Mouse (Mus musculus) lung, embryonic 14.5 days (tissue): Measurements from ENCODE around the gene Aqr. TPM values are rescaled to one million over a fixed set of nuclear protein-coding genes. Genes with fewer than 3 reads are reported as not detected.

ENCODE experiments used
- ATAC-seq: fragments of 200-750 bp; cut with Nextera tagmentation; 2 replicates; pipeline ENCODE4 v1.8.0; 2017; ENCODE audit warnings: mild to moderate bottlenecking, moderate TSS enrichment, moderate library complexity; ENCODE audit not compliant: insufficient read depth
- DNase-seq: peaks from one replicate; pipeline ENCODE4 v3.0.0-alpha.2; 2015
- H3K27ac ChIP-seq: fragments of 300-500 bp; sonication (generic); 2 replicates; pipeline ENCODE4 v1.5.1; 2014; ENCODE audit warnings: low read depth, mild to moderate bottlenecking, moderate library complexity
- H3K27me3 ChIP-seq: fragments of 300-500 bp; sonication (generic); 2 replicates; pipeline ENCODE4 v1.6.1; 2014; ENCODE audit warnings: low read length, control low read depth; ENCODE audit not compliant: insufficient read depth
- H3K36me3 ChIP-seq: fragments of 300-500 bp; sonication (generic); 2 replicates; pipeline ENCODE4 v1.6.1; 2014; ENCODE audit warnings: control low read depth; ENCODE audit not compliant: insufficient read depth
- H3K4me1 ChIP-seq: fragments of 300-500 bp; sonication (generic); 2 replicates; pipeline ENCODE4 v1.6.1; 2014; ENCODE audit warnings: antibody characterized with exemption, control low read depth; ENCODE audit not compliant: insufficient read depth
- H3K4me2 ChIP-seq: fragments of 300-500 bp; sonication (generic); 2 replicates; pipeline ENCODE4 v1.6.1; 2014; ENCODE audit warnings: mild to moderate bottlenecking
- H3K4me3 ChIP-seq: fragments of 300-500 bp; sonication (generic); 2 replicates; pipeline ENCODE4 v1.5.1; 2014; ENCODE audit warnings: low read depth, low read length
- H3K9ac ChIP-seq: fragments of 300-500 bp; sonication (generic); 2 replicates; pipeline ENCODE4 v1.6.1; 2014
- H3K9me3 ChIP-seq: fragments of 300-500 bp; sonication (generic); 2 replicates; pipeline ENCODE4 v1.6.1; 2016; ENCODE audit warnings: low read depth, low read length, control low read depth
- CTCF ChIP-seq: IDR thresholded peaks from 2 replicates; pipeline ENCODE4 v1.5.1; 2016; ENCODE audit warnings: antibody characterized with exemption, low read depth
- WGBS: fragments of 180-500 bp; shearing (Covaris S2); extraction: QIAGEN DNeasy Blood & Tissue Kit; methylation state at CpG from one replicate; pipeline ENCODE4 v1.1.7; 2014; 5-methylcytosine and 5-hydroxymethylcytosine counted together
- polyA plus RNA-seq: library from polyadenylated mRNA; unstranded; fragments of >200 nt; fragmentation: Nextera tagmentation; extraction: Ambion mirVana; gene quantifications from 2 replicates; pipeline ENCODE4 v1.2.1, GENCODE M21; 2014

Gene Aqr
- polyA plus RNA-seq, 1 experiment from 2014 or later, result 51.8 TPM

GRCm38 (mm10) chr2:114161978-114162377 lies 24.8 kb downstream of the Aqr start:
- TF ChIP-seq CTCF, result no peak
- H3K27me3 ChIP-seq, result no peaks in the 10 kb centered on the region
- ATAC-seq (no peak), DNase-seq (no peak)
- peaks cover 71% of the 10 kb centered on the region for H3K36me3 ChIP-seq
- no peak overlapping the region for H3K4me3 ChIP-seq
- no peak overlapping the region for H3K27ac ChIP-seq
- H3K4me2 ChIP-seq, result no peak overlapping the region
- no peak overlapping the region for H3K9ac ChIP-seq
- WGBS, result 97% methylated on average over 1 of the region's 1 CpGs
- no peaks in the 10 kb centered on the region for H3K4me1 ChIP-seq
- H3K9me3 ChIP-seq, result no peaks in the 10 kb centered on the region

DNA sequence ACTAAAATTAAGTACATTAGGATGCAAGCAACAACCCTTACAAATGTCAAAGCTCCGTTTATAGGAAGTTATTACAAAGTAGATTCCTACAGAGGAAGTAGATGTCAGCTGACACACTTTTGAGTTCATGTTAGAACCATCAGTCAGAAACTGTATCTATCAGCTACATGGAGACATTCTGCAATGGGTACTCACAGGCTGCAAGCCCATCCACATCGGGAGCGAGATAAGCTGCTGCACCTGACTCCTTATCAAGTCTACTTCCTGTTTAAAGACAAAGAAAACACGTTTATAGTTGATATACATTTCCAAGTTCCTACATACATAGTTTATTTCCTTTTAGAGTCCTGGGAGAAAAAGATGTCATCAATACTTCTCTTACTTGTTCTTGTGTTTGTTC lies 29.5 kb downstream of the Aqr start:
- no peaks in the 10 kb centered on the region for H3K4me1 ChIP-seq
- no peaks in the 10 kb centered on the region for H3K9me3 ChIP-seq
- peaks cover 81% of the 10 kb centered on the region for H3K36me3 ChIP-seq
- H3K4me3 ChIP-seq, result no peak overlapping the region
- DNase-seq, result no peak
- WGBS, result 70% methylated on average over 4 of the region's 4 CpGs
- no peak for TF ChIP-seq CTCF
- no peak overlapping the region for H3K9ac ChIP-seq
- H3K27ac ChIP-seq, result no peak overlapping the region
- H3K4me2 ChIP-seq, result no peak overlapping the region
- no peak for ATAC-seq
- H3K27me3 ChIP-seq, result no peaks in the 10 kb centered on the region

GRCm38 (mm10) chr2:114156639-114157038 lies 30.2 kb downstream of the Aqr start:
- DNase-seq, result no peak
- H3K9me3 ChIP-seq, result no peaks in the 10 kb centered on the region
- H3K4me2 ChIP-seq, result no peak overlapping the region
- WGBS, result 89% methylated on average over 1 of the region's 1 CpGs
- no peaks in the 10 kb centered on the region for H3K4me1 ChIP-seq
- no peaks in the 10 kb centered on the region for H3K27me3 ChIP-seq
- ATAC-seq, result no peak
- no peak overlapping the region for H3K27ac ChIP-seq
- no peak overlapping the region for H3K9ac ChIP-seq
- H3K36me3 ChIP-seq, result peaks cover 82% of the 10 kb centered on the region
- no peak overlapping the region for H3K4me3 ChIP-seq
- no peak for TF ChIP-seq CTCF

- Histone ChIP-seq H3K36me3 (peaks cover 82% of the 10 kb centered on the region), H3K27ac (no peak overlapping the region), H3K4me2 (no peak overlapping the region), H3K4me1 (no peaks in the 10 kb centered on the region), H3K4me3 (no peak overlapping the region), H3K27me3 (no peaks in the 10 kb centered on the region), H3K9me3 (no peaks in the 10 kb centered on the region), H3K9ac (no peak overlapping the region)
- no peak for TF ChIP-seq CTCF
- 87% methylated on average over 6 of the region's 6 CpGs for WGBS
- ATAC-seq (no peak), DNase-seq (no peak)
Measured at GRCm38 (mm10) chr2:114153247-114153646, 33.6 kb downstream of the Aqr start.

DNA sequence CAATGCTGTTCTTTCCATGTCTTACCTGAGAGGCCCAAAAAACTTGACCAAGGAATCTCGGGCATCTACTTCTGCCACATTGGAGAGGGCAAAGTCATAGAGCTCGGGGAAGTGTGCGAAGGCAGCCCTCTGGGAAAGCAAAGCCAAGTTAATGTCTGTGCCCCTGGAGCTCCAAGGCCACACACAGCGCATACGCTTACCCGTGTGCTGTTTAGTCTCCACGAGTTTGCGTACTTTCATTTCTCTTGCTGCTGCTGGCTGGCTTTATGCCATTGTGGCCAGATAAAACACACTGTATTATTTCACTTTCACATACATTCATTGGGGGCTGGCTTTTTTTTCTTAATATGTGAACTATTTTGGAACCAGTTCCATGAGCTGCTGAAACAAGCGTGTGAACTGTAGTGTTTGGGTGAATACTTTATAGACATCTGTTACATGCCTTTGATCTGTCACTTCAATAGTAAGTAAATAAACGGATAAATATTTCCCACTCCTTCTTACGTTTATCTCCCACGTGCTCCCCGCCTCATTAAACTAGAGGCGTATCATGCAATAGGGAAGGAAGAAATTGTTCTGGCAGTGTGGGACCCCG lies 39.9 kb downstream of the Aqr start:
- DNase-seq, result peak; percentile 83
- Histone ChIP-seq H3K27me3 (no peaks in the 10 kb centered on the region), H3K4me2 (no peak overlapping the region), H3K9ac (no peak overlapping the region), H3K36me3 (peaks cover 76% of the 10 kb centered on the region), H3K27ac (peak overlapping the region; percentile 60; the same call in 1 of the 2 replicates), H3K4me3 (no peak overlapping the region), H3K9me3 (no peaks in the 10 kb centered on the region), H3K4me1 (no peaks in the 10 kb centered on the region)
- peak; percentile 89 for ATAC-seq
- no peak for TF ChIP-seq CTCF
- WGBS, result 61% methylated on average over 15 of the region's 15 CpGs

GRCm38 (mm10) chr2:114145315-114145801 lies 41.5 kb downstream of the Aqr start:
- 67% methylated on average over 6 of the region's 6 CpGs for WGBS
- peaks cover 78% of the 10 kb centered on the region for H3K36me3 ChIP-seq
- no peak overlapping the region for H3K9ac ChIP-seq
- no peaks in the 10 kb centered on the region for H3K27me3 ChIP-seq
- H3K4me2 ChIP-seq, result no peak overlapping the region
- no peaks in the 10 kb centered on the region for H3K9me3 ChIP-seq
- no peak overlapping the region for H3K4me3 ChIP-seq
- ATAC-seq (no peak), DNase-seq (peak; percentile 72)
- no peaks in the 10 kb centered on the region for H3K4me1 ChIP-seq
- no peak overlapping the region for H3K27ac ChIP-seq
- peak; percentile 77 for TF ChIP-seq CTCF

DNA sequence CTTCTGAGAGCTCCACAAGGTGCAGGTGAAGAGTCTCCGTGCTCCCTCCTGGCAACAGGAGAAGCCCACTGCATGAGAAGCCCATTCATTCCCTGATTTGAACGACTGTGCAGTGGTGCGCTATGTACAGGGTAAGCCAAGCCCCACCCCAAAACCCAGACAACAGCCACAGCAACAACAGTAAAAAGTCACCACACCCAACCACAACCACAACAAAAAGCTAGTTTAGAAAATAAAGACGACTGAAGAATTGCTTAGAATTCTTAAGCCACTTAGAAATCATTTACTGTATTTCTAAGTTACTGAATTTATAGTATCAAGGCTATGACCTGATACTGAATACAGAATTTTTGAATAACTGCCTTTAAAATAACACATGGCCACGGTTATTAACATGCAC lies 41.9 kb downstream of the Aqr start:
- Histone ChIP-seq H3K9ac (no peak overlapping the region), H3K4me2 (no peak overlapping the region), H3K36me3 (peaks cover 78% of the 10 kb centered on the region), H3K9me3 (no peaks in the 10 kb centered on the region), H3K4me3 (no peak overlapping the region), H3K27ac (no peak overlapping the region), H3K27me3 (no peaks in the 10 kb centered on the region), H3K4me1 (no peaks in the 10 kb centered on the region)
- ATAC-seq (no peak), DNase-seq (no peak)
- WGBS, result 89% methylated on average over 5 of the region's 5 CpGs
- no peak for TF ChIP-seq CTCF
